Mouse (Mus musculus): ENCODE data around the gene Klrg1.

The Klrg1 gene

DNA sequence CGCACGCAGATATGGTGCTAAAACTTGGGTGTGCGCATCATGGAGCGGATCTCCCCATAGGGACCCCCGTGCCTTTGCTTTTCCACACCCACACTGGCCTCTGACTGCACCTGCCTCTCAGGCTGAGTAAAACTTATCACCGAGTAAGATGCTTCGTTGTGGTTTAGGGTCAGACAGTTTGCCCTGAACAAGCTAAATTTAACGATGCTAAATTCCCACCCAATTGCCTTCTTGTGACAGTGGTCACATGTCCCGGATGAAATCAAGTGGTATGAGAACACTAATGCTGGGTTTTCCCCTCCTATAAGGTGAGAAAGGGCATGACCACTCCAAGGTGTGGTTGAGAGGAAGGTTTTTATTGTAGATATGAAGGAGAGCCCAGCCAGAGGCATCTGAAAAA is 11.1 kb upstream of the Klrg1 start:
- in situ Hi-C loops (cut with MboI, MseI): no loop called here

DNA sequence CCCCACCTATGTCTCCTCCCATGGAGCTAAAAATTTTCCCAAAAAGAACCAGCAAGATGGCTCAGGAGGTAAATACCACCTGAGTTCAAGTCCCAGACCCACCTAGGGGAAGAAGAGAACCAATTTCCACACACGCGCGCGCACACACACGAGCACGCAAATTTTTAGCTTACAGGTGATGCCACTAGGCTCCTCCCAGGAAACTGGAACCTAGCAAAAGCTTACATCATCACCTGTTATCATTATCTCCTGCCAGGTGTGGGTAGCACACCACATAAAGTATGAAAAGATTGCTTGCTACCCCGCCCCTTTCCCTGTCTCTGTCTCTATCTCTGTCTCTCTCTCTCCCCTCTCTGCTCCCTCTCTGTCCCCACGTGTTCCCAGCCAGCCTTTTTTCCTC is 10.4 kb upstream of the Klrg1 start:
- in situ Hi-C loops (cut with MboI, MseI): no loop called here

DNA sequence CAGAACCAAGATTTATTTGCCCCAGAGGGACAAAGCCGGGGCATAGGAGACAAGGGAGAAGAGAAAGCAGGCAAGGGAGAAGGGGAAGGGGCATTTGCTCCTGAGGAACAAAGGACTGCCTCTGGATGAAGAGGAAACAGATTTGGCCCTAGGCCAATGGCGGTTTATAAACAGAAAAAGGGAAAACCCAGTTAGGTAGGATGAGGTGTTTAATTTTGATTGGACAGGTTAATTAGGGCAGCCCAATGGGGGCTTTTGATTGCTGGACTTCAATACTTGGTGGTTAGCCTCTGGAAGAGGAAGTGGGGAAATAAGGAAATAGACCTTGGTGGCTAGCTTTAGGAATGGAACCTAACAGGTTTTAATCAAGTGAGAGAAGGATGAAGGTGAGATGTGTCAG is 9.5 kb upstream of the Klrg1 start:
- in situ Hi-C loops (cut with MboI, MseI): no loop called here

DNA sequence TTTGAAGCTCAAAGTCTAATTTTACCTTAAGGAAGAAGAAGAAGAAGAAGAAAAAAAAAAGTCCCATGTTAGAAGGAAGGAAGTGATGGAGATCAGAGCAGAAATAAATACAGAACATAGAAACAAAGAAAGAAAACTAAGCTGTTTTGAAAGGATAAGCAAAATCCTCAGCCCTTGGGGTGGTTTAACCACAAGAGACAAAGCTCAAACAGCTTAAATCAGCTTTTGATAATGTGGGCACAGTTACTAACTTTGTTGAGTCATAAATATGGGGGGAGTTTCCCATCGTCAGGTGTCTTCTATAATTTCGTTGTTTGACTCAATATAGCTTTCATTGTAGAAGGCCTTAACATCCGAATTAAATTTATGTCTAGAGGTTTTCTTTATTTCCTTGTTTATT is 9.1 kb upstream of the Klrg1 start:
- in situ Hi-C loops (cut with MboI, MseI): no loop called here

DNA sequence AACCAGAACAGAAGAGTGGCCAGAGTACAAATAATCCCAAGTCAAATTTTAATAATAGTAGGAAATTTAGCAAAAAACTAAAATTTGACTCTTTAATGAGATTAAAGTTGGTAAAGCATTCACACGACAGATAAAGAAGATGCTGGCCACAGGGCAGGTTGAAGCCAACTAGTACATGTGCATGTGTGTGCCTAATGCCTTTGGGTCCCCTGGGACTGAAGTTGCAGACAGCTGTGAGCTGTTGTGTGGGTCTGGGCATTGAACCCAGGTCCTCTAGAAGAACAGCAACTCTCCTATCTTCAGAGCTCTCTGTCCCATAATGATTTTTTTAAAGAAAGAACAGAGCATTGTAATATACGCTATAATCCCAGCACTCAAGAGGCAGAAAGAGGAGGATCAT is 8.6 kb upstream of the Klrg1 start:
- in situ Hi-C loops (cut with MboI, MseI): no loop called here

DNA sequence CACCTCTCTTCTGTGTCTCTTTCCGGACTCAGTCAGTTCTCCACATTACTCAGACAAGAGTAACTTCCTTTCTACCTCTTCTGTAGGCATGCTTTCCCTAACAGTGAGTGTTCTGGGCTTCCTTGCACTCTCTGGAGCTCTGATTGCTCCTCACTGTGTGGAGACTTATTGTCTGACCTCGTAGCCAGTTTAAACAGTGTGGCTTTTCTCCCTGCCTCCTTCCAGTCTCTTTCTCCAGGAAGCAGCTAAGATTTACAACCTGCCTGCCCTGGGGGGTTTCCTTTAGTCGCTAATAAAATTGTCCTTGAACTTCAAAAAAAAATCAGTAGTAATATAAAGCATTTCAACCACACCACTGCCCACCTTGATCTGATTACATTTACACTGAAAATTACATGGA is 7.6 kb upstream of the Klrg1 start:
- in situ Hi-C loops (cut with MboI, MseI): no loop called here

DNA sequence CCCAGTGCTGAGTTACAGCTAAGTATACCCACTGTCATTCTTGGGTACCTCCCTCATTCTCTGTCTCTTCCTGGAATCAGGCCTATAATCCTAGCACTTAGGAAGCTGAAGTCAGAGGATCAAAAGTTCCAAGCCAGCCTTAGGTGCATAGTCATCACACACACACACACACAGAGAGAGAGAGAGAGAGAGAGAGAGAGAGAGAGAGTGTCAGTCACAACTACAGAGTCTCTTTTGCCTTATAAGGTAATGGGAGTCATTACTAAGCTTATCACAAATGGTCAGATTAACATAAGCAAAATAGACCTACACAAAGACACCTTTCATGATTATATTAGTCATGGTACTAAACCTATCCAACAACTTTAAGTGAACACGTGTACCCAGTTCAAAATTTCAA is 6.6 kb upstream of the Klrg1 start:
- in situ Hi-C loops (cut with MboI, MseI): no loop called here

DNA sequence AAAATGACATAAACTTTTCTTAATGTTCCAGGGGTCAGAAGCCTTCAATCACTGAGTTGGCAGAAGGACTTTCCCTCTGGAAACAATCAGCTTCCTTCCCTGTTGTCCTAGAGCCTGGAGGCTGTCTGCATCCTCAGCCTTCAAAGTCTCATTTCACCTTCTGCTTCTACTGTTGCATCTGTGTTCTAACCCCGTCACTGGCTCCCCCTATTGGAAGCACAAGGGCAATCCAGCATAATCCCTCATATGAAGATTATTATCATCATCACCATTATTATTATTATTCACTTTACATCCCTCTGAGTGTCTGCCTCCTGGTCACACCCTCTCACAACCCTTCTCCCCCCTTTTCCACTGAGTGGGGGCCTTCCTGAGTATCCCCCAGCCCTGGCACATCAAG is 5.6 kb upstream of the Klrg1 start:
- in situ Hi-C loops (cut with MboI, MseI): no loop called here

DNA sequence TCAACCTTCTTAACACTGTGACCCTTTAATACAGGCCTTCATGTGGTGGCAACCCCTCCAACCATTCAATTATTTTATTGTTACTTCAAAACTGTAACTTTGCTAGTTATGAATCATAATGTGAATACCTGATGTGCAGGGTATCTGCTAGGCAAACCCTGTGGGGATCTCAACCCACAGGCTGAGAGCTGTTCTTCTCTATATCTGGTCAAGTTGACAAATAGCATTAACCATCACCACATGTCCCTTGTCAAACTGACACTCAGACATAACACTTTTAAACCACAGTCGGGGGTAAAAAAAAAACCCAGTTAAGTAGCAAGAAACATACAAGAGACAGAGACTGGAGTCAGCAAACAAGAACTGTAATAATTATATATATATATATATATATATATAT is 2.1 kb upstream of the Klrg1 start:
- in situ Hi-C loops (cut with MboI, MseI): no loop called here

DNA sequence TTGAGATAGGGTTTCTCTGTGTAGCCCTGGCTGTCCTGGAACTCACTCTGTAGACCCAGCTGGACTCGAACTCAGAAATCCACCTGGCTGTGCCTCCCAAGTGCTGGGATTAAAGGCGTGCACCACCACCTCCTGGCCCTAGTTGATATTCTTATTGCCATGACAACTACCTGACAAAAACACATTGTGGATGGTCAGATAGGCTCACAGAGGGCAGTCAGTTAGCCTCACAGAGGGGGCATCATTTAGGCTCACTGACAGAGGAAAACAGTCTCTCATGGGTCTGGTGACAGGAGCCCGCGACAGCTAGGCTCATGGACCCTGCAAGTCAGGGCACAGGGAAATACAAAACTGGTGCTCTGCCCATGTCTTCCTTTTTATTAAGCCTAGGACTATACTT is 1.6 kb upstream of the Klrg1 start:
- in situ Hi-C loops (cut with MboI, MseI): no loop called here

DNA sequence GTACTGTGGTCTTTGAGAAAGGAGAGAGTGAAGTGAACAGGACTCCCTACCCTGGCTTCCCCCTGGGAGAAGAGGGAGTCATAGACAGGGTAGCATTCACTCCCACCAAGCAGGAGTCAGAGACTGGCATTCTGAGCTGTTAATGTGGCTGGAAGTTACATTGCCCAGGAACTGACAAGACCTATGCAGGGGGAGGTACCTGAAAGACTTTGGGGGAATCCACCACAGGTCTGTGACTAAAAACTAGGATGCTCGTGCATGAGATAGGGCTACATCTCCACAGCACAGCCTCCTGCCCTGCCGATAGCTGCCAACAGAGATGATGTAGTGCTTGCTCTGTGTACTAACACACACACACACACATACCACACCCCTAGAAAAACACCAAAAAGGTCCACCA is 747 bp upstream of the Klrg1 start:
- in situ Hi-C loops (cut with MboI, MseI): no loop called here

DNA sequence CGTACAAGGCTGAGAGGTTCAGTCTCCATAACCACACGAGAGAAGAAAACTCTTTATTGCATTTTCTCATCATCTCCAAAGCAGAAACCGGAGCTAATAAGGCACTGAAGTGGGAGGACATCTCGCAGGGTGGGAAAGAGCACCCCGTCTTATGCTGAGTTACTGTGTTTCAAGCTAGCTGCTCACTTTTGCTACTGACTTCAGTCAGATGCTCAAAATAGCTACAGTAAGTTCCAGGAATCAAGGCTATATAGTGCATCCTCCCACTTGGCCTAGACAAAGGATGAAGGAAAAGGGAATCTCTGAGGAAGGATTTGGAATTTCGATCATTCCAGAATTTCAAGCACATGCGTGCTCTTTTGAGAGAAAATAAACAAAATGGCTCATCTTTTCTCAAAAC is 6.1 kb downstream of the Klrg1 start:
- in situ Hi-C loops (cut with MboI, MseI): no loop called here

DNA sequence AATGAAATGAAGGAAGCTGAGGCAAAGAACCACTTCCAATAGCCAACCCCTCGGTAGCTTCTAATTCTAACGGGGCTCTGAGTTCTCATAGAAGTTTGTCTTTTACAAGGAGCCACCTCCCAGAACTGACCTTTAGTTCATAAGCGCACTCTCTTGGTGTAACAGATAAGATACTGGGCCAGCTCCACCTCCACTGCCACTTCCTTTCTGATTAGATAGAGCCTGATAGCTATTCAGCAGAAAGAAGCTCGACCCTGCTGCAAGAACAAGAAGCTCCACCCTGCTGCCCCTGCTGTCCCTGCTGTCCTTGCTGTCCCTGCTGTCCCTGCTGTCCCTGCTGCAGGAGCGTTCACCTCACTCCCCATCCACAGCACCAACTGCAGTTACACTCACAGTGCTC is 8.1 kb downstream of the Klrg1 start:
- in situ Hi-C loops (cut with MboI, MseI): no loop called here

DNA sequence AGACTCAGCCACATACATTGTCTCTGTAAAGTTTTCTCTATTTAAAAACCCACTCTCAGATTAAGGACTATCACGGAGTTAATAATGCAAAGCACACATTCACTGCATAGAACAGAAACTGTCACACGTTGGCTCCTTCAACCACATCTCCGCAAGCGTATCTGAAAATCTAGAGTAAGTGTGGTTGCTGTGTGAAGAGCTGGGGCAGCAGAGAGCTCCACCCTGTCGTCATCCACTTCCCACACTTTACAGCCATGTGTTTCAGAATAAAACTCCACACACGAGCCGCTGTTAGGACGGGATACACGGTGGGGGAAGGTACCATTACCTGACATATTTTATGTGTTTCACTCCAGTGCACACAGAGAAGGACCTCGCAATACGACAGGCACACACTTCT is 12.5 kb downstream of the Klrg1 start:
- in situ Hi-C loops (cut with MboI, MseI): no loop called here

DNA sequence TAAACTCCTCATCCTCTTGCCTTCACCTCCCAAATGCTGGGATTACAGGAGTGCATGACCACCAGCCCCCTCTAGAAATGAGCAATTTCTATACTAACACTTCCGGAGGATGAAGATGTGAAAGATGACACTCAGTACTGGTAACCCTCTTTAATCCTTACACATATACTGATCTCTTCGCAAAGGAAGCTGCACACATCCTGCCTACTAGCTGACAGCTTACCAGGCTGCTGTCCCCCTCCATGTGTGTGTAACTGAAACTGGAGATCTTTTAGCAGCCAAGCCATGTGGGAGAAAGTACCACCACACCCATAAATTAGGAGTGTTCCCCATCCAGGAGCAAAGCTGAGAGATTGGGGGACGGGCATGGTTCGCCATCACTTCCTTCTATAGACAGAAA is 13.5 kb downstream of the Klrg1 start:
- in situ Hi-C loops (cut with MboI, MseI): loop anchor here in 1 of 2 experiments (10.0 kb wide), 1 partner anchor 1696 kb away; no protein-coding TSS in a partner anchor

DNA sequence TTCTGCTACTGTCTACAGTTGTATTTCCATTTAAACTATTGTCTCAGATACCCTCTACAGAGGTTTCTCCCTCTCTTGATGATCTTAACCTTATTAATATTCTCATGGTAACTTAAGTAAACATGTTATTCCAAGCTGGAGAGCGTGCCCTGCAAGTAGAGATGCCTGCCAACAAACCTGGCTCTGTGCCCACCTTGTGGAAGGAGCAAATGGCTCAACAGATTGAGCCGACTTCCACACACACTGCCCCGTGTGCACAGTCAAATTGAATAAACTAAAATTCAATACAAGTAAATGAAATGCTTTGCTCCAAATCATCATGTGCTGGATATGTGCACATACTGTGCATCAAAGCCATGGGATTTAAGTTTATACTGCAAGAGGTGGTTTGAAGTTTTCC is 14.1 kb downstream of the Klrg1 start:
- in situ Hi-C loops (cut with MboI, MseI): loop anchor here in 1 of 2 experiments (10.0 kb wide), 1 partner anchor 1696 kb away; no protein-coding TSS in a partner anchor

DNA sequence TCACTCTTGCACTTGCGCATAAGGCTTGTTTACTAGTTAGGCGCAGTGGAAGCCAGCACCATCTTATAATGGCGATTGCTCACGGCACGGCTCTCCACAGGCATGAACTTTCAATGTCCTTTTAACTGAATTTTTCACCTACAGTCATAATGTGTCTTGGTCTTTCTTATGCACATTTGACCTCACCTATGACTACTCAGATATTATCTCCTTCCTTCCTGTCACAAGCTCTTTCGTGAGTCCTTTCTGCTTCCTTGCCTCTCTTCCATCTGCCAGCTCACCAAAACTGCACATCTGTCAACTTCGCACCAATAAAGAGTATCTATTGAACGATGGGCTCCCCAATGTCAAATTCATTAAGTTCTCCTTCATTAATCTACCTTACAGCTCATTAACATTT is 20.1 kb downstream of the Klrg1 start:
- in situ Hi-C loops (cut with MboI, MseI): loop anchor here in 1 of 2 experiments (10.0 kb wide), 1 partner anchor 1702 kb away; no protein-coding TSS in a partner anchor

DNA sequence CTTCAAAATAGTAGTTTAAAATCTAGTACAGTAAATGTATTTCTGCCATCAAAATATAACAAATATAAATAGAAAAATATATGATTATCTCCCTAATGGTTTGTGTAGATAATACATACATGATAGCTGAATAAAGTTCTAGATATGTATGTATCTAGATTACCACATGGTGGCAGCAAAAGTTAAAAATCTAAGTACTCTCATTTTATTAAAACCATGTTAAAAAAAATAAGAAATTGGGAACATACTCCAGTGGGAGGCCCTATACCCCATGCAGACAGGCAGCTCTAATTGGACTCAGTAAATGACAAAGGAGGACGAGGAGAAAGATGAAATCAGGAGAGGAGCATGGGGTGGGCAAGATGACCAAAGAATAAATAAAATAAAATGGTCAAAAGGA is 30.5 kb downstream of the Klrg1 start:
- in situ Hi-C loops (cut with MboI, MseI): no loop called here

DNA sequence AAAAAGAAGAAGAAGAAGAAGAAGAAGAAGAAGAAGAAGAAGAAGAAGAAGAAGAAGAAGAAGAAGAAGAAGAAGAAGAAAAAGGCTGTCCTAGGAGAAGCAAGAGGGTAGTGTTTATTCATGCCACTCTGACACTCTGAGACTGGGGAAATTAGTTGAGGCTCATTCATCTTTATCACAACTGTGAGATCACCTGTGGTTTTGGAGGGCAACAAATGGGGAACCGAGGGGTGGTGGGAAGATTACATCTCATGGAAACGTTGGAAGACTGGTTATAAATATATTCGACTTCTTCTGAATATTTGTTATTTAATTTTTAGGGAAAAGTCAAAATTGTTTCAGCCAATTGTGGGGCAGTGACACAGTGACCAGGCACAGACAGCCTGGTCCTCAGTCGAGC is 32.6 kb downstream of the Klrg1 start:
- in situ Hi-C loops (cut with MboI, MseI): no loop called here

Data from T-helper 17 cell (primary cell).